Mouse (Mus musculus) stomach, embryonic 16.5 days (tissue): ENCODE data around the gene Apol7c. TPM values are rescaled to one million over a fixed set of nuclear protein-coding genes. Genes with fewer than 3 reads are reported as not detected.
A peak's percentile ranks its signal among the peaks of the same experiment; 100 is the strongest.
"Not testable (repeated sequence)": the region's sequence is repeated elsewhere in the genome, so short reads cannot be mapped to it uniquely, and the experiment has no call there.

Experiments
- ATAC-seq: fragments of 200-750 bp; cut with Nextera tagmentation; 2 replicates; pipeline ENCODE4 v1.8.0; 2017; ENCODE audit warnings: moderate number of reproducible peaks, moderate TSS enrichment; ENCODE audit not compliant: insufficient read depth, low FRiP score
- H3K27ac ChIP-seq: fragments of 300-500 bp; sonication (generic); 2 replicates; pipeline ENCODE4 v1.5.1; 2014; ENCODE audit warnings: low read length
- H3K27me3 ChIP-seq: fragments of 300-500 bp; sonication (generic); 2 replicates; pipeline ENCODE4 v1.6.1; 2014; ENCODE audit warnings: low read length, control low read depth, mixed read lengths; ENCODE audit not compliant: control insufficient read depth, insufficient read depth
- H3K36me3 ChIP-seq: fragments of 300-500 bp; sonication (generic); 2 replicates; pipeline ENCODE4 v1.6.1; 2014; ENCODE audit warnings: low read length; ENCODE audit not compliant: control insufficient read depth, insufficient read depth
- H3K4me1 ChIP-seq: fragments of 300-500 bp; sonication (generic); 2 replicates; pipeline ENCODE4 v1.6.1; 2014; ENCODE audit warnings: low read length, control low read depth, mixed read lengths; ENCODE audit not compliant: control insufficient read depth, insufficient read depth
- H3K4me2 ChIP-seq: fragments of 300-500 bp; sonication (generic); 2 replicates; pipeline ENCODE4 v1.6.1; 2014; ENCODE audit warnings: low read depth, low read length, mixed read lengths
- H3K4me3 ChIP-seq: fragments of 300-500 bp; sonication (generic); replicated peaks from 2 replicates; pipeline ENCODE4 v1.5.1; 2014; ENCODE audit warnings: mild to moderate bottlenecking, low read length
- H3K9ac ChIP-seq: fragments of 300-500 bp; sonication (generic); 2 replicates; pipeline ENCODE4 v1.6.1; 2014; ENCODE audit warnings: low read length
- H3K9me3 ChIP-seq: fragments of 300-500 bp; sonication (generic); replicated peaks from 2 replicates; pipeline ENCODE4 v1.6.1; 2016; ENCODE audit warnings: low read length, control low read depth; ENCODE audit not compliant: control insufficient read depth
- WGBS: fragments of 180-500 bp; shearing (Covaris S2); extraction: QIAGEN DNeasy Blood & Tissue Kit; methylation state at CpG from one replicate; pipeline ENCODE4 v1.1.7; 2014; 5-methylcytosine and 5-hydroxymethylcytosine counted together
- polyA plus RNA-seq: library from polyadenylated mRNA; unstranded; fragments of >200 nt; fragmentation: Nextera tagmentation; extraction: Ambion mirVana; gene quantifications from 2 replicates; pipeline ENCODE4 v1.2.1, GENCODE M21; 2015

Apol7c gene
- 0.46 and 0.75 TPM in 2 replicates for polyA plus RNA-seq

- H3K4me3 ChIP-seq: no peak within 1 kb of the TSS
- no peak for ATAC-seq
Measured at GRCm38 (mm10) chr15:77533216-77533615, at the start of gene Apol7c. Gene Apol7c (minus strand): TSS chr15:77533316.

GRCm38 (mm10) chr15:77581681-77582080, 48.6 kb upstream of the Apol7c start:
- Histone ChIP-seq H3K27me3 (no peaks in the 10 kb centered on the region), H3K4me1 (no peaks in the 10 kb centered on the region), H3K9ac (no peak overlapping the region), H3K9me3 (no peaks in the 10 kb centered on the region; the same call in 1 of the 2 replicates), H3K36me3 (no peaks in the 10 kb centered on the region), H3K4me3 (no peak overlapping the region), H3K4me2 (no peak overlapping the region), H3K27ac (no peak overlapping the region)
- 33% methylated on average over 1 of the region's 1 CpGs for WGBS
- ATAC-seq: no peak

More at GRCm38 (mm10) chr15:77533216-77533615, at the start of gene Apol7c:
- Histone ChIP-seq H3K4me1 (no peaks in the 10 kb centered on the region), H3K27ac (no peak within 1 kb of the TSS), H3K4me2 (no peak within 1 kb of the TSS), H3K9me3 (no peaks in the 10 kb centered on the region), H3K9ac (no peak within 1 kb of the TSS), H3K27me3 (no peaks in the 10 kb centered on the region), H3K36me3 (no peaks in the 10 kb centered on the region)

GRCm38 (mm10) chr15:77579311-77579710, 46.2 kb upstream of the Apol7c start:
- Histone ChIP-seq H3K27ac (no peak overlapping the region), H3K27me3 (no peaks in the 10 kb centered on the region), H3K4me1 (no peaks in the 10 kb centered on the region), H3K9ac (no peak overlapping the region), H3K36me3 (no peaks in the 10 kb centered on the region), H3K9me3 (no peaks in the 10 kb centered on the region; the same call in 1 of the 2 replicates), H3K4me3 (no peak overlapping the region), H3K4me2 (no peak overlapping the region)
- WGBS: 85% methylated on average over 4 of the region's 4 CpGs
- ATAC-seq: no peak

- no peak overlapping the region for H3K9ac ChIP-seq
- H3K4me3 ChIP-seq: no peak overlapping the region
- no peak overlapping the region for H3K4me2 ChIP-seq
- H3K27ac ChIP-seq: no peak overlapping the region
- H3K4me1 ChIP-seq: no peaks in the 10 kb centered on the region
- ATAC-seq: no peak
- no peaks in the 10 kb centered on the region; the same call in 1 of the 2 replicates for H3K9me3 ChIP-seq
- H3K27me3 ChIP-seq: no peaks in the 10 kb centered on the region
- no peaks in the 10 kb centered on the region for H3K36me3 ChIP-seq
- WGBS: 84% methylated on average over 2 of the region's 2 CpGs
Measured at GRCm38 (mm10) chr15:77578801-77579200, 45.7 kb upstream of the Apol7c start.

- Histone ChIP-seq H3K4me3 (no peak overlapping the region), H3K4me1 (no peaks in the 10 kb centered on the region), H3K9ac (no peak overlapping the region), H3K27ac (no peak overlapping the region), H3K27me3 (no peaks in the 10 kb centered on the region), H3K9me3 (no peaks in the 10 kb centered on the region), H3K36me3 (no peaks in the 10 kb centered on the region), H3K4me2 (no peak overlapping the region)
- no peak for ATAC-seq
Measured at GRCm38 (mm10) chr15:77563219-77563618, 30.1 kb upstream of the Apol7c start.

- no peak for ATAC-seq
- H3K27ac ChIP-seq: no peak within 1 kb of the TSS
- no peak within 1 kb of the TSS for H3K4me3 ChIP-seq
- no peaks in the 10 kb centered on the region for H3K36me3 ChIP-seq
- H3K4me1 ChIP-seq: no peaks in the 10 kb centered on the region
- H3K9ac ChIP-seq: no peak within 1 kb of the TSS
- H3K4me2 ChIP-seq: no peak within 1 kb of the TSS
- H3K9me3 ChIP-seq: no peaks in the 10 kb centered on the region
- H3K27me3 ChIP-seq: no peaks in the 10 kb centered on the region
Measured at GRCm38 (mm10) chr15:77561792-77562191, 28.7 kb upstream of the Apol7c start, which contains the start of gene 1700025B11Rik. Gene 1700025B11Rik (minus strand): TSS chr15:77561892.

- H3K27ac ChIP-seq, H3K4me3 ChIP-seq, ATAC-seq, H3K4me1 ChIP-seq, H3K36me3 ChIP-seq, H3K4me2 ChIP-seq, H3K9me3 ChIP-seq, H3K9ac ChIP-seq, H3K27me3 ChIP-seq: not testable (repeated sequence)
- 34% methylated on average over 1 of the region's 1 CpGs for WGBS
Measured at GRCm38 (mm10) chr15:77539221-77539620, 6.1 kb upstream of the Apol7c start.

GRCm38 (mm10) chr15:77523186-77523843, 9.8 kb downstream of the Apol7c start:
- ATAC-seq: peak; percentile 37
- not testable (repeated sequence) for H3K27me3 ChIP-seq, H3K4me3 ChIP-seq, H3K36me3 ChIP-seq, H3K9me3 ChIP-seq, H3K4me2 ChIP-seq, H3K9ac ChIP-seq, H3K4me1 ChIP-seq, H3K27ac ChIP-seq
- WGBS: 11% methylated on average over 6 of the region's 6 CpGs

- not testable (repeated sequence) for ATAC-seq, H3K36me3 ChIP-seq, H3K9ac ChIP-seq, H3K4me3 ChIP-seq, H3K4me1 ChIP-seq, H3K4me2 ChIP-seq, H3K9me3 ChIP-seq, H3K27me3 ChIP-seq, H3K27ac ChIP-seq
- WGBS: 54% methylated on average over 4 of the region's 4 CpGs
Measured at GRCm38 (mm10) chr15:77520596-77520995, 12.5 kb downstream of the Apol7c start.
